Mouse (Mus musculus): ENCODE data around the gene Kcnn3. TPM values are rescaled to one million over a fixed set of nuclear protein-coding genes. Genes with fewer than 3 reads are reported as not detected.

Gene Kcnn3
- total RNA-seq, 2 experiments from 2014 or later: 4.2 to 4.4 TPM

DNA sequence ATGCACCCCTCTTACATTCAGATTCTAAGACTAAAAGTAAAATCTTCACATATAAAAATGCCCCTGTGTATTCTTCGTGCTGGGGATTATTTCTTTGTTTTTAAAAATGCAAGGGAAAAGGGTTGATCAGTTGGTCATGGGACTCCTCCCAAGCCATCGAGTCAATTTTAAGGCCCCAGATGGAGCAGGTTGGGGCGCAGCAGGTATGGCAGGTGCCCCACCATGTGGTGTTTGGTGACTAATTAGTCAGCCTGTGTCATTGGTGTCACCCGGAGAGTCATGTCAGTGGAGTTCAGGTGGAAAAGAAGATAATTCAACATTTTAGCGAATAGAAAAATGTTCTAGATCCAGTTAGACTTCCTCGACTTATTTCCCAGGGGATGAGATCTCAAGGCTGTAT is 41.4 kb downstream of the Kcnn3 start:
- no peak for DNase-seq (ENCODE audit: low spot score)

- DNase-seq (ENCODE audit: low spot score): no peak
These were observed 45.4 kb downstream of the Kcnn3 start for GRCm38 (mm10) chr3:89565371-89565770.

GRCm38 (mm10) chr3:89569058-89569457 is 49.1 kb downstream of the Kcnn3 start:
- DNase-seq (ENCODE audit: low spot score): no peak

GRCm38 (mm10) chr3:89569707-89570324 is 49.9 kb downstream of the Kcnn3 start:
- no peak for DNase-seq (ENCODE audit: low spot score)

DNA sequence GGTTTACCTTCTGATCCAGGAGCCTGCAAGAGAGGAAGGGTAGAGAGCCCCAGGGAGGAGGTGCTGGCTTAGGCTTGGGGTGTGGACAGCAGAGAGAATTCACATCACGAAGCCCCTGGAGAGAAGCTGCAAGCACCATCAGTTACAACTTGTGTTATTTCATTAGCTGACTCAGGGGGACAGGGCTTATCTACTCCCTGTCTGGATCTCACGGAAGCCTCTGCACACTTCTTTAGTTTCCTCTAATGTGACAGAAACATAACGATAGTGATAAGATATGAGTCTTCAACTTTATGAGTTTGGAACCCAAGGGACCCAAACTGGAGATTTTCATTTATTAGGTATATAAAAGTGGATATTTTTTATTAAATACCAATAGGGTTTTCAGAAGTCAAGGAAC is 50.4 kb downstream of the Kcnn3 start:
- no peak for DNase-seq (ENCODE audit: low spot score)

DNA sequence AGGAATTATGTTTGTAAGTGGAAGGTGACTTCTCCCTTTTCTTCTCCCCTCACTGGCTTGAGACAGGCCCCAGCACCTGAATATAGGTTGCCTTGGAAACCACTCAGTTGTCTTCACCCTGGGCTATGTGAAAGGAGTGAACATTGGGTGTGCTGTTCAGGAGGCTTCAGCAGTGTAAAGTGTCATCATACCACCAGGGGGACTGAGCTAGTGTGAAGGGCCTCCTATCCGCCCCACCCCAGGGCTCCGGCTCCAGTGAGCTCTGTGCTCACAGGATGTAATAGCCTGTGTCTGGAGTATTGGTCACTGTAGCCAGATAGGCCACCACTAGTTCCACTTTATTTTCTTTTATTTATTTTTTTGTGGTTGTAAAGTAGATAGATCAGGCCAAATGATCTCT is 54.3 kb downstream of the Kcnn3 start:
- DNase-seq (ENCODE audit: low spot score): no peak

DNA sequence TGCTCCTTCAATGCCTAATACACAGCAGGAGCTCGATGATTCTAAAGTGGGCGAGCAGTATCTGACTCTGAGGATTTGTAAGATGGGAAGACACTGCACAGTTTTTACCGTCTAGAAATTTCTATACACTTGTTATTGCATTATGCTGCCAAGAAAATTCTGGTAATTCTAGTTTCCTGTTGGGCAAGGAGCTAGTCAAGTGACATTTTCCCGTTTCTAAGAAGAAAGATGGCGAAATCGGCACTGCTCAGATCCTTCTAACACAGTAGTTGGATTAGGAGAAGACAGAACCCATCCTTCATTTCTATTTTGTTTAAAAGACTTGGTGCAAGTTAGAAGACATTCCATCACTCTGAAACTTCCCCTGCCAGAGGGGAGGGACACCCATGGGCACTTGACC is 56.4 kb downstream of the Kcnn3 start:
- DNase-seq (ENCODE audit: low spot score): no peak

DNA sequence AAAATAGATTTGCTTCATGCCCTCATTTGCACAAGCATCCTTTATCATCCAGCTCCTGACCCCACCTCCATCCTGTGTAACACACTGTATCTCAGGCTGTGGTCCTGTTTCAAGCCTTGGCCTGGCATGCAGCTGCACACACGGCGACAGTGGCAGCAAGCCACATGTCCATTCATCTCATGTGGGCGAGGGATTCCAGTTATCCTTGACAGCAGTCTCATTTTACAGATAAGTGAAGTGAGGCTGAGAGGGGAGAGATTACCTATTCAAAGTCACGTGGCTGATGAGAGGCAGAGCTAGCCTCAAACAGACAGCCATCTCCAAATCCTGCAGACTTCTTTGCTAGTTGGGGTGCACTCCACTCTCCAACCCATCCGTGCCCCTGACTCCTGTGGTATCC is 57.2 kb downstream of the Kcnn3 start:
- DNase-seq (ENCODE audit: low spot score): no peak

GRCm38 (mm10) chr3:89578083-89578482 is 58.1 kb downstream of the Kcnn3 start:
- no peak for DNase-seq (ENCODE audit: low spot score)

DNA sequence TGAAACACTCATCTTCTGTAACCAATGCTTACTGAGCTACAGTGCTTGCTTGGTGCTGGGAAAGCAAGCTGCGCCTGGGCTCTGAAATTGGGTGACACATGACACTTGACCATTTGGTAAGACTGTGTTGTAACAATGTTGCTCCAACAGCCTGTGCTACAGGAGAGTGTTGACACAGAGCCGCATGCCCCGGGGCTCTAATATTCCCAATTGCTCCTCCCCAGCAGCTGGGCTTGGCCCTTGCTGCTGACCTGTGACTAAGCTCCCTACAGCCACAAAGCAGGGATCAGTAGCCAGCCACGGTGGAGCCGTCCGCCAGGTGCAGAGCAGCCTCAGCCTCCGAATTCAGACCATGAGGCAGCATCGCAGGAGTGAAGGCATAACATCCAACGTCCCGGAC is 58.8 kb downstream of the Kcnn3 start:
- peak; percentile 15 for DNase-seq (ENCODE audit: low spot score)

DNA sequence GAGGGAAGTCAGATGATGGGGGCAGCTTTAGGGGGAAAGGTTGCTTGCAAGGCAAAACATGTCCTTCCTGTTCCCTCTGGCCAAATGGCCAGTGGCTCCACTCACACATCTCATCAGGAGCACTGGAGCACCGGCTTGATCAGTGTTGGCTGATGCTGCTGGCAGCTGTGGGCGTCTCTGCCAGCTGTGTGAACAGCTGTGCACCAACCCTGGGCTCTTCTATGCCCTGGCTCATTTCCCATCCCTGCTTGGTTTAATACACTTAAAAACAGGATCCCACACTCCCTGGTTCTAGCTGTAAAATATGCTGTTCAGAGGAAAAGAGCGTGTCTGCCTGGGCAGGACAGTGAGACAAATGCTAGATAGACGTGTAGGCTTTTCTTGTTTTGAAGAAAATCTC is 64.3 kb downstream of the Kcnn3 start:
- no peak for DNase-seq (ENCODE audit: low spot score)

GRCm38 (mm10) chr3:89588436-89588835 is 68.5 kb downstream of the Kcnn3 start:
- DNase-seq (ENCODE audit: low spot score): no peak

- no peak for DNase-seq (ENCODE audit: low spot score)
These were observed 69.4 kb downstream of the Kcnn3 start for GRCm38 (mm10) chr3:89589321-89589720.

- DNase-seq (ENCODE audit: low spot score): no peak
These were observed 70.4 kb downstream of the Kcnn3 start for GRCm38 (mm10) chr3:89590386-89590785.

GRCm38 (mm10) chr3:89591461-89591860 is 71.5 kb downstream of the Kcnn3 start:
- no peak for DNase-seq (ENCODE audit: low spot score)

- no peak for DNase-seq (ENCODE audit: low spot score)
These were observed 72.8 kb downstream of the Kcnn3 start for GRCm38 (mm10) chr3:89592809-89593208.

DNA sequence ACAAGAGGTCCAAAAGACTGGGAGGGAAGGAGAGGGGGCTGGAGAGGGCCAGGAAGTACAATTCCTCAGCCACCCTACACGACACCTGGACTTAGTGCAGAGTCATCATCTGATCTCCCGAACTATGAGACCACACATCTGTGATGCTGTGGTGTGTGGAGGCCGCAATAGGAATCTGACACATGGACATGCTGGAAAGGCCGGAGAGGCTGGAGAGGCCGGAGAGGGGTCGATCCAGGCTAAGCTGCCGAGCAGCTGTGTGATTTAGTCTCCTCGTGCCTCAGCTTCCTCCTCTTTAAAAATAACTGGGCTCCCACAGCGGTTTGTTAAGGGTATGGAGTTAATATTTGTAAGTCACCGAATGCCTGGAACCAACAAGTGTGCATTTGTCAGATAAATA is 73.6 kb downstream of the Kcnn3 start:
- DNase-seq (ENCODE audit: low spot score): no peak

DNA sequence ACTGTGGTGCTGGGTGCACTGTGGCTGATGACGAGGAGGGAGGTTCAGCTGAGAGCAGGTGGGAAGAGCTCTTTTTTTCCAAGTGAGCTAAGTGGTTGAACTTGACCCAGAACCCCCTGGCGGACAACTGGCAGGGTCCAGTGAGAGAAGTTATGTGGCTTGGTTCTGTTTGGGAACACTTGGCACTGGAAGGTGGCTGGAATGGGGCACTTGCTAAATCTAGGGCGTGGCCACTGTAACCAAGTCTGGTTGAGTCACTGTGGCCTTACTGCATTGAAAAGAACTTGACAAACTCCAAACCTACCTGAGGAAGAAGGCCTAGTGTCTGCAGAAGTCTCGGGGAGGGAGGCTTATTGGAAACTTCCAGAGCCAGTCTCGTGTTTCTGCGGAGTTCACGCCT is 78.4 kb downstream of the Kcnn3 start:
- no peak for DNase-seq (ENCODE audit: low spot score)

DNA sequence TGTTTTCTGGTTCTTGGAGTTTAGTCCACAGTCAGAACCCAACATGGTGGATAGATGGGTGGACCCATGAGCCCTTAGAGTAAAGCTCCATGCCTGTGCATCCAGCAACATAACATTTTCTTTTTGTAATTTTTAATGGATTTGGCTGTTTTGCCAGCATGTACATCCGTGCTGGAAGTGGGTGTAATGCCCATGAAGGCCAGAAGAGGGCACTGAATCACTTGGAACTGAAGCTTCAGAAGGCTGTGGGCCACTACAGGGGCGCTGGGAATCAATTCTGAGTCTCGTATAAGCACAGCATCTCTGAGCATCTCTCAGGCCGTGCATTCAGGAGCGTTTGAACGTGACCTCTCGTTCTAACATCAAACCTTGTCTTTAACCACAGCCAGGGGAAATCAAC is 79.0 kb downstream of the Kcnn3 start:
- no peak for DNase-seq (ENCODE audit: low spot score)

DNA sequence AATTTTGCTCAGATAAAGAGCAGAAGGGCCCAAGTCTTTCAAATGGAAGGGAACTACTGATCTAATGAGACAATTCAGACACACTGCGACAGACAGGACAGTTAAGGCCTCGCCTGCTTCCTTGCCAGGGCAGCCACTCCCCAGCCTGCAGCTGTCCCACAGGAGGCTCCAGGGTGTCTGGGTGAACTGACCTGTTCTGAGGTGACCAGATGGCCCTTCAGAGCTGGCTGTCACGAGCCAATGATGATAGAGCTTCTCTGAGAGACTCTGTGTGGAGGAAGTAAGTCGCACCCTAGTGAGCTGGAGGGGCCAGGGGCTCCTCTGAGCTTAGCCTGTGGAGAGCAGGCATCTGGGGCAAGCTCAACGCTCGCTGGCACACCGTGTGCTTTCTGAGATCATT is 81.1 kb downstream of the Kcnn3 start:
- DNase-seq (ENCODE audit: low spot score): no peak

DNA sequence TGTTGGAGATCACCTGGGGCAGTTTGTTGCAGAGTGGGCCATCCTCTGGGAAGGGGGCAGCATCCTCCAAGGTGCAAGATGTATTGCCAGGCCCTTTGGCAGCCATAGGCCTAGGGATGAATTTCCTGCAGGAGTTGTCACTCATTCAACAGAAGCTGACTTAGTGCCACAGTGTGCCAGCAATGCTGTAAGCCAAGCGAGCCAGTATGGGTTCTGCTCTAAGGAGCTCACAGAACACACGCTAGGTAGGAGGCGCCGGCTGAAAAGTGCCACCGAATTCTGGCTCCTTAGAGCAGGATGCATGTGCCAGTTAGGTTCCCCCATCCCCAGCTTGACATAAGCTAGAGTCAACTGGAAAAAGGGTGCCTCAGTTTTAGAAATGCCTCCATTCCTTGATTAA is 83.3 kb downstream of the Kcnn3 start:
- DNase-seq (ENCODE audit: low spot score): no peak

- no peak for DNase-seq (ENCODE audit: low spot score)
These were observed 85.3 kb downstream of the Kcnn3 start for GRCm38 (mm10) chr3:89605235-89605634.

- DNase-seq (ENCODE audit: low spot score): no peak
These were observed 87.4 kb downstream of the Kcnn3 start for GRCm38 (mm10) chr3:89607327-89607726.

DNA sequence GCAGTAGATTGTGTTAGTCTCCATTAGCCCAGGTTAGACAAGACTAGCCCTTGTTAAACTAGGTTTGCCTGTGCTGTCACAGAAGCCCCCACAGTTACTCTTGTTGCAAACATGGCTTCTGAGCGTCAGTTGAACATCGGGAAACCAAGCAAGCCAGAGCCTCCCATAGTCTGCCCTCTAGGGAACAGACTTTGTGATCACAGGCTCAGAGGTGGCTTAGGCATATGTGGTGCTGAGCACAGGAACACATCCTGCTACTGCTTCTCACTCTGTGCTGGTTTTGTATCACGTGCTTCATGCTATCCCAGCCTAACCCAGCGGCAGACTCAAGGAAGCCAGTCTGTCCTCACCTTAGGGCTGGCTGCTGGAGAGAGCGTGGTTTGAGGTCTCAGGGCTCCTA is 92.1 kb downstream of the Kcnn3 start:
- DNase-seq (ENCODE audit: low spot score): no peak

Data from gastrocnemius, adult 18-20 months (tissue).